Mouse (Mus musculus) liver, embryonic 15.5 days (tissue): Measurements from ENCODE around the gene Slc16a9. TPM values are rescaled to one million over a fixed set of nuclear protein-coding genes. Genes with fewer than 3 reads are reported as not detected.
"Not testable (repeated sequence)": the region's sequence is repeated elsewhere in the genome, so short reads cannot be mapped to it uniquely, and the experiment has no call there.

Experiments used
- ATAC-seq: fragments of 200-750 bp; cut with Nextera tagmentation; 2 replicates; pipeline ENCODE4 v1.8.0; 2017; ENCODE audit warnings: moderate number of reproducible peaks, mild to moderate bottlenecking, moderate library complexity; ENCODE audit not compliant: insufficient read depth
- H3K27ac ChIP-seq: fragments of 300-500 bp; sonication (generic); replicated peaks from 2 replicates; pipeline ENCODE4 v1.5.1; 2015; ENCODE audit warnings: mild to moderate bottlenecking, inconsistent platforms
- H3K27me3 ChIP-seq: fragments of 300-500 bp; sonication (generic); 2 replicates; pipeline ENCODE4 v1.6.1; 2015; ENCODE audit warnings: mild to moderate bottlenecking, inconsistent platforms
- H3K36me3 ChIP-seq: fragments of 300-500 bp; sonication (generic); replicated peaks from 2 replicates; pipeline ENCODE4 v1.6.1; 2015; ENCODE audit warnings: moderate library complexity, mild to moderate bottlenecking, inconsistent platforms
- H3K4me1 ChIP-seq: fragments of 300-500 bp; sonication (generic); replicated peaks from 2 replicates; pipeline ENCODE4 v1.6.1; 2015; ENCODE audit warnings: inconsistent platforms
- H3K4me2 ChIP-seq: fragments of 300-500 bp; sonication (generic); 2 replicates; pipeline ENCODE4 v1.6.1; 2015; ENCODE audit warnings: moderate library complexity, mild to moderate bottlenecking, inconsistent platforms
- H3K4me3 ChIP-seq: fragments of 300-500 bp; sonication (generic); replicated peaks from 2 replicates; pipeline ENCODE4 v1.5.1; 2015; ENCODE audit warnings: mild to moderate bottlenecking, inconsistent platforms
- H3K9ac ChIP-seq: fragments of 300-500 bp; sonication (generic); 2 replicates; pipeline ENCODE4 v1.6.1; 2015; ENCODE audit warnings: moderate library complexity, mild to moderate bottlenecking, inconsistent platforms
- H3K9me3 ChIP-seq: fragments of 300-500 bp; sonication (generic); replicated peaks from 2 replicates; pipeline ENCODE4 v1.6.1; 2016; ENCODE audit warnings: inconsistent platforms
- WGBS: fragments of 180-500 bp; shearing (Covaris S2); methylation state at CpG from one replicate; pipeline ENCODE4 v1.1.7; 2015; ENCODE audit warnings: mixed read lengths; ENCODE audit not compliant: insufficient replicate concordance; 5-methylcytosine and 5-hydroxymethylcytosine counted together
- polyA plus RNA-seq: library from polyadenylated mRNA; unstranded; fragments of >200 nt; fragmentation: Nextera tagmentation; extraction: Ambion mirVana; gene quantifications from 2 replicates; pipeline ENCODE4 v1.2.1, GENCODE M21; 2015

The Slc16a9 gene
- polyA plus RNA-seq, 1 experiment from 2014 or later = 0.58 TPM

DNA sequence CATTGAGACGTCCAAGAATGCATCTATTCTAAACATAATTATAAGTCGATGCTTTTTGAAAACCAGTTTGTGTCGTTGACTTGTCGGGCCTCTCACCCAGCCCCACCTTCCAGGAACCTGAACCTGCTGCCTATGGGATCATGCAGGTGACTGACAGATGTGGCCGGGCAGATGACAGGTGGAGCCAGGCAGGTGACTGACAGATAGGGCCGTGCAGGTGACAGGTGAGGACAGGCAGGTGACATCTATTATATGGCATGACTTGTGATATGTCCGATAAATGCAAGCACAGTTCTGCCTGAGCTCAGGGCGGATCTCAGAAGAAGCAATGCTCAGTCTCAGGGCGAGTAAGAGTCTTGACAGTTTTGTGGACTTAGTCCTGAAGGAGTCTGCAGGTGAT, 33.6 kb upstream of the Slc16a9 start:
- H3K27me3 ChIP-seq = no peaks in the 10 kb centered on the region
- no peak for ATAC-seq
- H3K4me1 ChIP-seq = no peaks in the 10 kb centered on the region
- H3K4me3 ChIP-seq = no peak overlapping the region
- H3K27ac ChIP-seq = no peak overlapping the region
- H3K36me3 ChIP-seq = no peaks in the 10 kb centered on the region
- WGBS = 63% methylated on average over 9 of the region's 9 CpGs
- no peak overlapping the region for H3K9ac ChIP-seq
- H3K9me3 ChIP-seq = no peaks in the 10 kb centered on the region
- H3K4me2 ChIP-seq = no peak overlapping the region

DNA sequence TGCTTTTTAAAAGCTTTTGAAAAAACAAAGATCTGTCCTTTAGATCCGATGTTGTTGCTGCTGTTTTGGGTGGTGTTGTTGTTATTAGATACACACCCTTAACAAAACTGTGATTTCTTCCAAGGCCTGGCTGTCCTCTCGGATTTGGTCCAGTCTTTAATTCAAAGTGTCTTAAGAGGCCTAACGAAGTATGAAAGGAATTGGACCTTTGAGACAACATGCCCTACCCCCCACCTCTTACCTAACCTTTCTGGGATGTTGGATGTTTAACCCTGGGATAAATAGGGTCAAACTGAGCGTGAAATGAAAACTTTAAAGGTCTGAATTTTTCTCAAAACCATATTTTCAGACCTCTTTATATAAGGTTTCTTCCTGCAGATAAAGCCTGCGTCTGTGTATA, 23.9 kb upstream of the Slc16a9 start:
- Histone ChIP-seq H3K4me1 (no peaks in the 10 kb centered on the region), H3K36me3 (no peaks in the 10 kb centered on the region), H3K27ac (no peak overlapping the region), H3K4me3 (no peak overlapping the region), H3K4me2 (no peak overlapping the region), H3K9ac (no peak overlapping the region), H3K9me3 (no peaks in the 10 kb centered on the region), H3K27me3 (no peaks in the 10 kb centered on the region)
- 60% methylated on average over 5 of the region's 5 CpGs for WGBS
- no peak for ATAC-seq

GRCm38 (mm10) chr10:70222231-70222630, 22.7 kb upstream of the Slc16a9 start:
- not testable (repeated sequence) for ATAC-seq, H3K27ac ChIP-seq, H3K36me3 ChIP-seq, H3K4me1 ChIP-seq, H3K4me3 ChIP-seq, H3K27me3 ChIP-seq, H3K9ac ChIP-seq, H3K4me2 ChIP-seq, H3K9me3 ChIP-seq
- 68% methylated on average over 8 of the region's 8 CpGs for WGBS

DNA sequence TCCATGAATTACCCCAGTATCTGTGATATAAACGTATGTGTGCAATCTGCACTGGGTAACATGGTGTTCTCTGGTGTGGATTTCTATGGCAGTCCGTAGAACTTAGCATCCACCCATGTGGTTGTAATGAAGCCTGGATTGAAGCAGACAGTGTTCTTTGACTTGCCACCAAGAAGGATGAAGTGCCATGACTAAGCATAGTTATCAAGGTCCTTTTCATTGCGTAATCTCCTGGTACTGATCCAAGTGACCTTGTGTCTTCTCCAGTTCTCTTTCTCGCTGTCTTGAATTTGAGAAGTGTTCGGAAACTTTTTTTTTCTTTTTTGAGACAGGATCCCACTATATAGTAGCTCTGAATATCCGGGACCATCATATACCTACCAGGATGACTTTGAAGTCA, 20.3 kb upstream of the Slc16a9 start:
- Histone ChIP-seq H3K36me3 (no peaks in the 10 kb centered on the region), H3K4me1 (no peaks in the 10 kb centered on the region), H3K4me2 (no peak overlapping the region), H3K9me3 (no peaks in the 10 kb centered on the region), H3K4me3 (no peak overlapping the region), H3K27ac (no peak overlapping the region), H3K27me3 (no peaks in the 10 kb centered on the region), H3K9ac (no peak overlapping the region)
- 62% methylated on average over 6 of the region's 6 CpGs for WGBS
- ATAC-seq = no peak

- Histone ChIP-seq H3K4me2 (no peak overlapping the region), H3K9me3 (no peaks in the 10 kb centered on the region), H3K4me3 (no peak overlapping the region), H3K27me3 (no peaks in the 10 kb centered on the region), H3K27ac (no peak overlapping the region), H3K36me3 (no peaks in the 10 kb centered on the region), H3K9ac (no peak overlapping the region), H3K4me1 (no peaks in the 10 kb centered on the region)
- 64% methylated on average over 6 of the region's 6 CpGs for WGBS
- ATAC-seq = no peak
Observed at GRCm38 (mm10) chr10:70225760-70226159, 19.1 kb upstream of the Slc16a9 start.

DNA sequence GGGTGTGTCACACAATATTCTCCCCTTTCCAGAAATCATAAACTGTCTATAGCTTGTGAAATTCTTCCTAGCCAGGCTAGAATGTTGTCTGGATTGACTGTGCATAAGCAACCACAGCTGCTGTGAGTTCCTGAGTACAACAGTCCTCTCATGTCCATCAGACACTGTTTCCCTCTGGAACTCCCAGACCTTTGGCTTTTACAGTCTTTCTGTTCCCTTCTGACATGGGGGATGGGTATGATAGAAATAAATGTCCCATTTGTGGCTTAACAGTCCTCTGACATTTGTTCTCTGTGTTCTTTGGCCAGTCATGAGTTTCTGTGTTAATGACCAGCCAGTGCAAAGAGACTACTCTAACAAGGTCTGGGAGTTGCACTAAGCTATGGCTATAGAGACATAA, 18.3 kb upstream of the Slc16a9 start:
- no peak for ATAC-seq
- no peaks in the 10 kb centered on the region for H3K27me3 ChIP-seq
- no peaks in the 10 kb centered on the region for H3K9me3 ChIP-seq
- no peak overlapping the region for H3K27ac ChIP-seq
- no peak overlapping the region for H3K4me2 ChIP-seq
- no peaks in the 10 kb centered on the region for H3K36me3 ChIP-seq
- H3K4me1 ChIP-seq = no peaks in the 10 kb centered on the region
- no peak overlapping the region for H3K4me3 ChIP-seq
- H3K9ac ChIP-seq = no peak overlapping the region

- no peak overlapping the region for H3K9ac ChIP-seq
- H3K36me3 ChIP-seq = no peaks in the 10 kb centered on the region
- no peaks in the 10 kb centered on the region for H3K27me3 ChIP-seq
- WGBS = 62% methylated on average over 6 of the region's 6 CpGs
- no peaks in the 10 kb centered on the region for H3K9me3 ChIP-seq
- H3K4me3 ChIP-seq = no peak overlapping the region
- H3K4me1 ChIP-seq = no peaks in the 10 kb centered on the region
- no peak overlapping the region for H3K4me2 ChIP-seq
- ATAC-seq = no peak
- no peak overlapping the region for H3K27ac ChIP-seq
Observed at GRCm38 (mm10) chr10:70230352-70230751, 14.5 kb upstream of the Slc16a9 start.

GRCm38 (mm10) chr10:70237936-70238335, 7.0 kb upstream of the Slc16a9 start:
- WGBS = 44% methylated on average over 2 of the region's 2 CpGs
- no peaks in the 10 kb centered on the region for H3K4me1 ChIP-seq
- no peaks in the 10 kb centered on the region; the same call in 1 of the 2 replicates for H3K27me3 ChIP-seq
- no peak overlapping the region for H3K27ac ChIP-seq
- no peak overlapping the region for H3K9ac ChIP-seq
- no peak for ATAC-seq
- no peak overlapping the region for H3K4me2 ChIP-seq
- H3K9me3 ChIP-seq = no peaks in the 10 kb centered on the region
- no peaks in the 10 kb centered on the region for H3K36me3 ChIP-seq
- no peak overlapping the region for H3K4me3 ChIP-seq

DNA sequence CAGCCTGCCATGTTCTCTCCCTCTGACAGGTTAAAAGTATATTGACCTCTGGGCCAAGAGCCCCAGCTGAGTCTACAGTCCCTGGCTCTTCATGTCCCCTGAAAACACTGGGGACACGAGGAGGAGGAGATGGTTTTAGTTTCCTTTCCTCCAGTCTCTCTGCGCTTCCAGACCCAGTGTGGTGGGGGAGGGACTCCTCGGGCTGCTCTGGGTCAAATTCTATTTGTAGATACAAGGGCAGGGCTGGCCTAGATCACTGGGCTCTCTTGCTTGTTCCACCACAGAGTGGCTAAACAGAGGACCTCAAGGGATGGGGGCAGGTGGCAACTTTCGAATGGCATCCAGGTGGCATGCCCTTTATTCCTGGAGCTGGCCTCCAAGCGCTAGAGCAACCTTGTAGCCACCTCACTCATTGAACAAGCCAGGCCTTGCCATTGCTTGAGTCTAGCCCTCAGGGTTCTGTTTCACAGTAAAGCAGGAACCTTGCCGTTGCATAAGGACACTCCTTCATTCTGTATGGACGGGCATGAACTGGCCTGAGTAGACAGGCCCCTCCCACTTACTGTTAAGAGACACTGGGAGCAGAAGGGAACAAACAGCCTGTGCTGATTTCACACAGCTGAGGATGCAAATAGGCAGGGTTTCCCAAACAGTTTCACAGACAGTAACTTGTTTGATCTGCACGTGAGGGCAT, 2.0 kb upstream of the Slc16a9 start:
- H3K4me3 ChIP-seq = no peak overlapping the region
- 33% methylated on average over 8 of the region's 8 CpGs for WGBS
- peaks cover 41% of the 10 kb centered on the region for H3K27me3 ChIP-seq
- no peak overlapping the region for H3K9ac ChIP-seq
- no peak overlapping the region for H3K27ac ChIP-seq
- H3K4me1 ChIP-seq = no peaks in the 10 kb centered on the region
- peak; percentile 51; the same call in 1 of the 2 replicates for ATAC-seq
- no peaks in the 10 kb centered on the region for H3K36me3 ChIP-seq
- H3K9me3 ChIP-seq = no peaks in the 10 kb centered on the region
- H3K4me2 ChIP-seq = no peak overlapping the region

- no peak for ATAC-seq
- no peaks in the 10 kb centered on the region for H3K36me3 ChIP-seq
- H3K27ac ChIP-seq = no peak overlapping the region
- peak overlapping the region; percentile 53 for H3K4me3 ChIP-seq
- no peak overlapping the region for H3K9ac ChIP-seq
- WGBS = 2% methylated on average over 16 of the region's 16 CpGs
- H3K4me1 ChIP-seq = no peaks in the 10 kb centered on the region
- peaks cover 41% of the 10 kb centered on the region for H3K27me3 ChIP-seq
- H3K4me2 ChIP-seq = peak overlapping the region; percentile 64
- no peaks in the 10 kb centered on the region for H3K9me3 ChIP-seq
Observed at GRCm38 (mm10) chr10:70245559-70245945, 652 bp downstream of the Slc16a9 start.

GRCm38 (mm10) chr10:70246076-70246475, 1.2 kb downstream of the Slc16a9 start:
- H3K9ac ChIP-seq = no peak overlapping the region
- no peaks in the 10 kb centered on the region for H3K4me1 ChIP-seq
- WGBS = 37% methylated on average over 9 of the region's 9 CpGs
- H3K27ac ChIP-seq = no peak overlapping the region
- H3K4me3 ChIP-seq = peak overlapping the region; percentile 53; the same call in 1 of the 2 replicates
- H3K9me3 ChIP-seq = no peaks in the 10 kb centered on the region
- no peaks in the 10 kb centered on the region for H3K36me3 ChIP-seq
- ATAC-seq = no peak
- H3K4me2 ChIP-seq = peak overlapping the region; percentile 64
- peaks cover 41% of the 10 kb centered on the region for H3K27me3 ChIP-seq

DNA sequence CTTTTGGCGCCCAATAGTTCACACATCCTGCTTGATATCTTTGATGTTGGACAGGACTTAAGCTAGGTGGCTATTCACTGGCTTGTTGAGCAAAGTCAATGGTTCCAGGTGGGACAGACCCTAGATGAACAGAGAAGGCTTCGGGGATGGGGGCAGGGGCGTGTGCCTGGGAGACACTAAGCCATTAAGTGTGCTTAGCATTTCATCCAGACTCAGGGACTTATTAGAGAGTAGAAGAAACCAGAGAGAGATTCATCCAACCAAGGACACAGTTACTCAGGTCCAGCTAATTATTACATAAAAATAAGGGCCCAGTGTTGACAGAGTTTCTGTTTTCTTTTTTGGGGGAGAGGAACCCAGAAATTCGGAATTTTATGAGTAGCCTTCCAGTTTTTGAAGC, 5.5 kb downstream of the Slc16a9 start:
- H3K27ac ChIP-seq = no peak overlapping the region
- ATAC-seq = no peak
- H3K9ac ChIP-seq = no peak overlapping the region
- H3K4me1 ChIP-seq = no peaks in the 10 kb centered on the region
- no peak overlapping the region for H3K4me3 ChIP-seq
- H3K9me3 ChIP-seq = no peaks in the 10 kb centered on the region
- peaks cover 17% of the 10 kb centered on the region for H3K27me3 ChIP-seq
- no peak overlapping the region for H3K4me2 ChIP-seq
- no peaks in the 10 kb centered on the region for H3K36me3 ChIP-seq
- 53% methylated on average over 4 of the region's 4 CpGs for WGBS
